Mouse (Mus musculus) right cerebral cortex, postnatal 25 days (tissue): Measurements from ENCODE around the gene Rbp3.
A peak's percentile ranks its signal among the peaks of the same experiment; 100 is the strongest.

Experiments
- DNase-seq: peaks from one replicate; pipeline ENCODE4 v3.0.0; 2022

Rbp3 gene

DNA sequence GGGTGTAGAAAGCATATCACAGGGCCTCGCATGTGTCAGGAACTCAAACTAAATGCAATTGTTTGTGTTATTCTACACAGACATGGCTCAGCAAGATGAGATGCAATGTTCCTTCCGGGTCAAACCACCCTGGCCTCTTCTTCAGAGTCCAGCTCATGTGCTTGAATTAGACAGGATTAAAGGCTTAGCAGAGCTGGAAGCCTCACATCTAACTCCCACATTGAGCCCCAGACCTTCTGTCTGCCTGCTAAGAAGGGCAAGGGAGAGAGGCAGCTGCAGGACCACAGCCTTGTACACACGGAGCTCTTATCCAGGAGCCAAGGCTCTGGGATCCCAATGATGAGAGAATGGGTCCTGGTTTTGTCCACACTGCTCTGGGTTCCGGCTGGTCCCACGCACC lies at the start of gene Rbp3:
TSS of gene Rbp3 (plus strand) at position 243 of the 400 bp plus-strand sequence.
- no peak for DNase-seq

DNA sequence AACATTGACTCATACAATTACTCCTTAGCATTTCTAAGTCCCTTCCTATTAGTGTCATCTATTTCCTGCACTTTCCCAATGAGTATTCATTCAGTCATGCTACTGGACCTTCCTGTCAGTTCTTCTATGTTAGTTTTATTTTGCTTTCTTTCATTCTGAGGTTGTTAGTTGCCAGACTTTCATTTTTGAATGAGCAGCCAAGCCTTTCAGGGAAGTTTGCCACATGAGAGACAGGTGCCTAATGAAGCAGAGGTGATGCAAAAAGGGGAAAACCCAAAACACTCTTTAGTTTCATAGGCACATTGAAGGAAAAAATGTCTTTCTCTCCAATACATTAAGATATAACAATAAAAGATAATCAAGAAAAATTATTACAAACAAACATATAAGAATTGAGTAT lies 49.0 kb upstream of the Rbp3 start:
- DNase-seq: no peak

DNA sequence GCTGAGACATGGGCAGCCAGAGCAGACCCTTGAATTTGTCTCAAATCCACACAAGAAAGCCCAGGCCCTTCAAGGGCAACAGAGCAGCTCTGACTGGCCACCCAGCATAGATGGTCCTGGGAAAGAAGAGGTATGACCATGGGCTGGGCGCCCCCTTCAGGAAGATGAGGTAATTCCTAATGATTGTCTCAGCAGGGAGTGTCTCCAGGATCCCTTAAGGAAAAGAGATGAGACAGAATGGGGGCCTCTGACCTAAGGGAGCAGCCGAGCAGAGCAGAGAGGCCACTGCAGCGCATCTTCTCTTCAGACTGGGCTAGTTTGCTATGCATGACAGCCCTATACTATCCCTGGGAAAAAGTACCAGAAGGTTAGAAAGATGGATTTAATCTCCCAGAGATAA lies 40.1 kb upstream of the Rbp3 start:
- no peak for DNase-seq

DNA sequence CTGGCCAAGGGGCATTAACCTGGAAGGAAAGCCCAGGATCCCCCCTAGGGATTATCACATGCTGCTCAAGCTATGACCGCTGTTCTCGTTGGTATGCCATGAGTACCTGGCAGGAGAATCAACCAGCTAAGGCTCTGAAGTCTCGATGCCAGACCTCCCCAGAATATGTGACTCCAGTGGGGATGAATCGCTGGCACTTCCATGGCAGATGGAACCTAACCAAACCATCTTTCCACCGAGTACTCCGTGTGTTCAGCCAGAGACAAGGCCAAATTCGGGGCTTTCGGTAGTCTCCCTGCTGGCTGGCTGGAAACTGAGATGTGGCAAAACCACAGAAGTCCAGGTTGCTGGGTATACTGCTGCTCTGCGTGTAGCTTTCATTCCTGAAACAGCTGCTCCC lies 39.6 kb upstream of the Rbp3 start:
- no peak for DNase-seq

DNA sequence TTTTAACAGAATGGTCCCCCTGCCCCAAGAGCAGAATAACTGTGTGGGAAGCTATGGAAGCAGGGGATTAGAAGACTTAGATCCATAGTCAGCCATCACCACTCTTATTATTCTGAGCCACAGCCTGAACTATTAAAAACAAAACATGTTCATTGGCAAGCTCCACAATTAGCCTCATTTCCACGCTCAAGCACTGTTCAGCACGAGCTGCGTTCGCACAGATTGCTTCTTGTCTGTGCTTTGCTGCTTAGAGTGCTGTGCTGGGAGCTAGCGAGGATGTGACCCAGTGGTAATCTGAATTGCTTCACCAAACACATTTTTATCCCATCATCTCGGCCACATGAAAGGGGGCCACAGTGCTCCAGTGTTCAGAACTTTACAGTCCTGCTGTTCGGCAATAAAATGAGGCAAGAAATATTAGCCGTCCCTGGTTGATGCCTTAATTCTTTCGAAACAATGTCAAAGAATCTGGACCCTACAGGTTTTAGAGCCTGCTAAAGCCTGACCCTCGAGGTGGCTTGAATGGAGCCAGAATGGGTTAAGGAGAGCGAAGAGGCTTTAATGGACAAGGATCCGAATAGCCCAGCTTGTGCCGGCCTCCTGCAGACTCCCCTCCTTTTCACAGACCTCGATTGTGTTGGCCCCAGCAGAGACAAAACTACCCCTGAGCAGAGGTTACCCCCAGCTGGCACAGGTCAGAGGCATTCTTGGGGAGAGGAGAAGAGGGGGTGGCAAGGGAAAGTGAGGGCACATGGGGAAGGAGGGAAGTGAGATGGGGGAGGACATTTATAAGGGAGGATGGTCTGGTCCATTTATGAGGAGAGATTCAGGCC lies 32.9 kb upstream of the Rbp3 start:
- no peak for DNase-seq

DNA sequence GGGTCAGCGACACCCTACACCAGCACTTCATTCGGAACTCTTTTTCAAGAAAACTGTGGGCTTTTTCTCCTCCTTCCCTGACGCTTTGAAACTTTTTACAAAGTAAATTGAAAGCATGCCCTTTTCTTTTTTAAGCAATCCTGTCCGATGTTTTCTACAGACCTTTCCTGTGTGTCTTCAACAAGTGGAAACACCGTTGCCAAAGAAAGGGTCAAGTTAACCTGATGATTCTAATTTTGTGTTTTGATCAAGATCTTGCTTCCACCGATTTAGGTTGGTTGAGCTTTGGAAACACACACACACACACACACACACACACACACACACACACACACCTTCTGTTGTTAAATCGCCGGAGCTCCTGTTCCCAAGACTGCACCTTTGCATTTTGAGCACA lies 31.0 kb upstream of the Rbp3 start:
- no peak for DNase-seq

DNA sequence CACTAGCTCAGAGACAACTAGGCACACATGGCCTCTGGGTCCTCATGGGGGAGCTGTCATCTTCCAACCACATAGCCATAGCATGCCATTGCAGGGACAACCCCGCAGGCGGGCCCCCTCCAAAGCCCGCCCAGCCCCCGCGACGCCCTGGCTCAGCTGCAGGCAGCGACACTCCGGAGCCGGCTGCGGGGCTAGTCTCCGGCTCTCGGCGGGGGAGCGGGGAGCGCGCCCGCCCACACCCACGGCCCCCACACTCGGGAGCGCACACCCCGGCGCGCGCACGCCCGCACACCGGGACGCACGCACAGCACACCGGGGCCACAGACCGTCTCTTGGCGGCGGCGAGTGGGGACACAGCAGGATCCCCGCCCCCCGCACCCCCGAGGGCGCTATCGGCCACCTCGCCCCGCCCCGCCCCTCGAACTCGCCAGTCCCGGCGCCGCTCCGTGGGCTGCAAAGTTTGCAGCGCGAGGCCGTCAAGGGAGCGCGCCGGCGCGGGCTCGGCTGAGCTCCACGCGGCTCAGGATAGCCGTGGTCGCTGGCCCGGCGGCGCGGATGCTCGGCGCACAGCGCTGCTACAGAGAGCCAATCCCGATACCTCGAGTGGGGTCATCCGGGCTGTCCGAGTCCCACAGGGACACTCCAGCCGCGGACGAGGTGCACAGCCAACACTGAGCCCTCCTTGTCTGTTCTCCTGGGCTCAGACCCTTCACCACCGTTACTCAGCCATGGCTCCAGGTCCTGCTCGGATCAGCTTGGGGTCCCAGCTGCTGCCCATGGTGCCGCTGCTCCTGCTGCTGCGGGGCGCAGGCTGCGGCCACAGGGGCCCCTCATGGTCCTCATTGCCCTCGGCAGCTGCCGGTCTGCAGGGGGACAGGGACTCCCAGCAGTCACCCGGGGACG lies 30.4 kb upstream of the Rbp3 start, which contains the start of gene Gdf10:
TSS of gene Gdf10 (plus strand) at position 420 of the 903 bp plus-strand sequence.
- DNase-seq: peak; percentile 55

DNA sequence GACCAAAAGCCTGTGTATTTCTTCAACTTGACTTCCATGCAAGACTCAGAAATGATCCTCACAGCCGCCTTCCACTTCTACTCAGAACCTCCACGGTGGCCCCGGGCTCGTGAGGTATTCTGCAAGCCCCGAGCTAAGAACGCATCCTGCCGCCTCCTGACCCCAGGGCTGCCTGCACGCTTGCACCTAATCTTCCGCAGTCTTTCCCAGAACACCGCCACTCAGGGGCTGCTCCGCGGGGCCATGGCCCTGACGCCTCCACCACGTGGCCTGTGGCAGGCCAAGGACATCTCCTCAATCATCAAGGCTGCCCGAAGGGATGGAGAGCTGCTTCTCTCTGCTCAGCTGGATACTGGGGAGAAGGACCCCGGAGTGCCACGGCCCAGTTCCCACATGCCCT lies 21.9 kb upstream of the Rbp3 start:
- DNase-seq: no peak

DNA sequence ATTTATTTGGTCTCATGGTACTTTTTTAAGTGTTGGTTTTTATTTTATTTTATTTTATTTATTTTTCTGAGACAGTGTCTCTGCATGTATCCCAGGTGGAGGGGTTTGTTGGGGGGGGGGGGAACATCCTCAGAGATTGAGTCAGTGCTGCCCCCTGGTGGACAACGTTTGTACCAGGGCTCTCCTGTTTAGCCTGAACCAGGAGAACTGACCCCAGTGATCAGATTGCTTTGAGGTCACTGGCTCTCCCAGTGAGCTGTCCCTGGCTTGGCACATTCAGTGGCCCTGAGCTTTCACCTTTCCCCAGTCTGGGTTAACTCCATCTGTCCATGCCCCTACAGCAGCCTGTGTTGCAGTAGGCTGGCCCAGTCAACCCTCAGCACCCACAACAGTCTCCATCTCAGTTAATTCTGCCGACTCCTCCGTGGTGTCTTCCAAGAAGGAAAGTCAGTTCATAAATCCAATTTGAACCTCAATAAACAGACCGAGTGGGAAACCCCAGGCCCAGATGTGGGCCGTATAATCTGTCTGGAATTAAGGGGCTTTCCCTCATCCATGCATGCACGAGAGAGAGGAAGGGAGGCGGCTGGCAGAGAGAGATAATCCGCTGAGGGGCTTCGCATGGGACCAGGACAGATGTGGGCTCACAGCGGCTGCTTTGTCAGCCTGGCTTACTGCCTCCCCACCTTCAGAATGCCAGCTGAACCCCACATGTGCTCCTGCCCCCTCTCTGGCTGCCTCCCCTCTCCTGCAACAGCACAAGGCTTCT lies 20.7 kb upstream of the Rbp3 start:
- DNase-seq: no peak

DNA sequence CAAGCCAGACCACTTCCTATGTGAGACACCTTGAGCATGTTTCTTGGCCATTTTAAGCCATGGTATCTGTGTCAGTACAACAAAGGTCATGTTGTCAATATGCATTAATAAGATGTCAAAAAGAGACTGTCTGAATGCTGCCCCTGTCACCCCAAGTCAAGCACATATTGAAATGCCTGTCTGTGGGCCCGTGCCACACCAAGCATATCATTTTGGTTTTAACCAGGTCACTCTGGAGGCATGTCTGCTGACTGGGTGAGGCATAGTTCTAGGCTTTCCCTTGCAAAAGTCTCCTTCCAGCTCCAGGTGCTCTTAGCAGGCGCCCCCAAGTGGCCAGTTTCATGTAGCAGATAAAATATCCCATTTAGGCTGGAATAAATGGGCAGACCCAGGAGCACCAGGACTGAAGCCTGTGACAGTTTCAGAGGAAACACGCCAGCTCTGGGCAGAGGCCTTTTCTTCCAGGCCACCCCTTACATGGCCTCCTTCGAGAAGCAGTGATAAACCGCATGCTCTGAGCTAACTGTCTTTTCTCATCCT lies 20.0 kb upstream of the Rbp3 start:
- peak; percentile 47 for DNase-seq

DNA sequence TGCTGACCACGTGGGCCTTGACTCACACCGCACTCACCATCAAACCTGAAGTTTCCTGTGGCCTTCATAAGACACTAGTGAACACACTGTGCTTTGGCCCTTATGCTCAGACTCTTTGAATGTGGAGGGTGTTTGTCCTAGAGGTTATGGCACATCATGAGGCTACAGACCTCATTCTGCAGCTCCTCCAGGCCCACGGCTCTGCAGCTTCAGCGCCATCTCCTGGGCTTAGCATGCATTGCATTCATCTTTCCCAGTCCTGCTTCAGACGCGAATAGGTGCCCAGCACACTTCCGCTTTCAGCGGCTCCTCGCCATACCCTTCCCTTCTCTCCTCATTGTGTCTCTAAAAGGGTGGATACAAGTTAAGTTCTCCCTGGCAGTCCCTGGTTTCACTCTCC lies 14.7 kb upstream of the Rbp3 start:
- DNase-seq: peak; percentile 63

DNA sequence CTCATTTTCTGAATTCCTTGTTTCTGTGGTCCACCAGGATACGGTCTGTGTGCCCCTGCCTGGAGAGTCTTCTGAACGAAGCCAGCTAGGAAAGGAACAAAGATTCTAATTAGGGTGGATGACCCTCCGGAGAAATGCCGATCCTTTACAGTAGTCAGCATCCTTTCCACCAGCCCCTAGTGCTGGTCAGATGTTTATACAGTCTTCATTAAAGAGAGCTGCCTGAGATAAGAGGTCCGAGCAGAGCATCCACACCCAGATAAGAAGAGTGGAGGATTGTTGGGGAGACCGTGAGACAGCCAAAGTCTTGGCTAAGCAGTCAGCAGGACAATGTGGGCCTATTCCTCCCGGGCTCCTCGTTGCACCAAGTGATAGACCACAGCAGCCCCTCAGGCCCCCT lies 13.1 kb upstream of the Rbp3 start, which contains the start of gene Gdf2:
TSS of gene Gdf2 (plus strand) at position 301 of the 400 bp plus-strand sequence.
- DNase-seq: no peak

DNA sequence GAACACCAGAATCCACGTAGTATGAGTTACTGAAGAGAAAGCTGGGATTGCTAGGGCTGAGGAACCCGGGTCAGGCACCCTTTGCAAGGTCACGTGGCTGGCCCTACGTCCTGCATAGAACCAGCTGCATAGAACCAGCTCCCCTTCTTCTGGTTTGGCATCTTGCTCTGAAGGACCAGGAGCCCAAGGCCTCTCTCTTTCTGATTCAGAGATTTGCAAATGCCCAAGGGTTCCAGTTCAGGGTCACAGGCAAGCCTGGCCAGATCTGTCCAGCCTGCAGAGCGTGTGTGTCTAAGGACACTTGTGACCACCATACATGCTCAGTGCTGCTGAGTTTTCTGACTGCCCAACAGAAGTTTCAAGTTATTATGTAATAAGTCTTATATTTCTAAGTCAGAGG lies 11.6 kb upstream of the Rbp3 start:
- DNase-seq: no peak

DNA sequence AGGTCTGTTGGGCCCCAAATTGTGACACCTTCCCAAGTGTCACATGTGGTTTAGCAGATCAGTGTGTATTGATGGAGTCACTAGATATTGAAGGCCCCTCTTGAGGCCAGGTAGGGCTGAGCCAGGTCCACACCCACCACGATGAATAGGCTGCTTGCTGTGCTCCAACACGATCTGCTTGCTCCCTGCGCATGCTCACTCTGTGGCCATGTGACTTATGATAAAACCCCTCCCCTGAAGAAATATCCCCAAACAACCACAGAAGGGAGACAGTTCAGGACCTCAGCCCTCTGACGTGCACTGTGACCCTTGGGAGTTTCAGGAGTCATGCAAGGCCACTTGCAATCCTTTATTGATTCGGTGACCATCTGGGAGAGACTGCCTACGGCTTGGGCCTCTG lies 7.7 kb upstream of the Rbp3 start:
- DNase-seq: no peak

DNA sequence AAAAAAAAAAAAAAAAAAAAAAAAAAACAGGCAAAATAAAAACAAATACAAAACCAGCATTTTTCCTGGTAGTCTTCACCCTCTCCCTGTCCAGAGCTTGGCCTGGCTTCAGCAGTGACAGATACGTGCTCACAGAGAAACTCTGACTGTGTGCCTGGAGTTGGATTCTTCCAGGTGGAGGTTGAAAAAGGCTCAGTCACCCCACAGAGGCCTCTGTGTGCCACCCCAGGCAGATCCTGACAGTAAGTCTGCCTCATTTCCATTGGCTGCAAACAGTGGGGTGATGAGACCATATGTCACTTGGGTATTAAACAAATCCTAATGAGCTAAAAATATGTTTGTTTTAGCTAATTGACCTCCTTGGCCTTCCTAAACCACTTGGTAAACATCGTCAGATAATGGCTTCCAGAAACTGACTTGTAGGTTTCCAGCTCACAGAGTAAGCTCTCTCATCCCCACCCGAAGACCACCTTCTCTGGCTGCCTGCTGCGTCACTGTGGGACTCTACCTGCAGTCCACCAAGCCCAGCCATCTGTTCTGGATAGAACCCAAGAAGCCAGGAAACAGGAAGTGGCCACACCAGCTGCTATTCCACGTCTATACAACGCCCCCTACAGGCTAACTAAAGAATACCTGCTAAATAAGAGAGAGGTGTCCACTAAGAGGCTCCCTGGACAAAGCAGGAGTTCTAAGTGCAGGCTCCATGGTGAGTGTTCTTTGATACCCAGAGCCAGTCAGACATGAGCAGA lies 1.4 kb upstream of the Rbp3 start:
- DNase-seq: no peak

DNA sequence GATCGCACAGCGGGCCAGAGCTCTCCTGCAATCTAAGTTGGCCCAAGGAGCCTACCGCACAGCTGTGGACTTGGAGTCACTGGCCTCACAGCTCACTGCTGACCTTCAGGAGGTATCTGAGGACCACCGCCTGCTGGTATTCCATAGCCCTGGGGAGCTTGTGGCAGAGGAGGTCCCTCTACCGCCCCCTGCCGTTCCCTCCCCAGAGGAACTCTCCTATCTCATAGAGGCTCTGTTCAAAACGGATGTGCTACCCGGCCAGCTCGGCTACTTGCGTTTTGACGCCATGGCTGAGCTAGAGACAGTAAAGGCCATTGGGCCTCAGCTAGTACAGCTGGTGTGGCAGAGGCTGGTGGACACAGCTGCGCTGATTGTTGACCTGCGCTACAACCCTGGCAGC lies 2.3 kb downstream of the Rbp3 start:
- no peak for DNase-seq

DNA sequence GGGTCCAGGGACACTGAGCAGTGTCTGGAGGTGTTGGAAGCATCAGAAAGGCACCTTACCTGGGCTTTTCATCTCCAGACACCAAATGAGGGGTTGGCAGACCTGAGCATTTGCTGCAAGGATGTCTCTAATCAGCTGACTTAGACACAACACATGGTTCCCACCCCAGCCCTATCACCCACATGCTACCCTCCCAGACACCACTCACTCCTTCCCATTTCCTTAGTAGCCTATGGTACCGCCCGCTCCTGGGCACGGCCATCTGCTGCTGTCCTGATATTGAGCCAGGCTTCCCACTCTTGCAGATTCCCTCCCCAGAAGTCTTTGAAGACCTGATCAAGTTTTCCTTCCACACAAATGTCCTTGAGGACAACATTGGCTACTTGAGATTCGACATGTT lies 4.4 kb downstream of the Rbp3 start:
- DNase-seq: no peak

DNA sequence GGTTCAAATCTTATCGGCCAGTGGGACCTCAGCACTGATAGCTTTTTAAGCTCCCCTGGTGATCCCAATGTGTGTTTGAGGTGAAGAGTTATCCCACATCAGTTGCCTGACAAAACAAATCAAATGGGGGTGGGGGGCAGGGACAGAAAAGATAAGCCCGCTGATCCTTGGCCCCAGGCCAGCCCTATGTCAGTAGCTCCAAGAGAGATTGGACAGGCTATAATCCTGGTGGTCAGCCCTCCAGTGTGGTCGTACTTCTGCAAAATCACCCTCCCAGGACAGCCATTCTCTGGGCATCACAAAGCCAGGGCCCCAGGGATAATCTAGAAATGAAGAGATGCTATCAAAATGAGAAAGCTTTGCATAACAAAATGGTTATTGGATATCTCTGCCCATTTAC lies 5.0 kb downstream of the Rbp3 start:
- DNase-seq: no peak

DNA sequence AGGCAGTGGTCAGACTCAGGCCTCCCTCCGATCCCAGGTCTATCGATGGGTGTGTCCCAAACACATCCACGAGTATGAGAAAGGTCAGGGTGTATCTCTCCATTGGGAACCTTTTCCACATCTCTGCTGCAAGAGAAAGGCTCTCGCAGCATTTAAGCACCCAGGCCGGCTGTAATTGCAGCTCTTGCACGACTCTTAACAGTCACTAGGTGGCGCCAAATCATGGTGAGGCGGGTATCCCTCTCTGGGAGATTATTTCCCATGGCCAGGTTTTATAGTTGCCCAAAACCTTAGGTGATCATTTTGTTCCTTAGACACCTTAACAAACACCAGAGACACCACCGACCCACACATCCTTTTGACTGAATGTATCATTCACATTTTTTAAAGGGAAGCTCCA lies 5.5 kb downstream of the Rbp3 start:
- peak; percentile 51 for DNase-seq

DNA sequence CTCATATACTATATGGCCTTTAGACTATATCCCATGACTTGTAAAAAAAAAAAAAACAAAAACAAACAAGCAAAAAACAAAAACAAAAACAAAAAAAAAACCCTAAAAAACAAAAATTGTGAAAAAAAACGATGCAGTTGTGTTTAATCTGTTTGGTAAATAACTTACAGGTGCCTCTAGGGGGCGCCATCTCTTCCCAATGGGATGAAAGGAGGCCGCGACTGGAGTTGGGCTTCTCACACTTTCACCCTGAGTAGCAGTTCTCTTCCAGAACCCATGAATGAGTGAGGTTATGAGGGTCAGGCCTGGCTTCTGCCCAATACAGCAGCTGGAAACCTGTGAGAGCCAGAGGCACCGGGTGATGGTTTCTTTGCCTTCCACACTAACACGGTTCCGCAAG lies 11.9 kb downstream of the Rbp3 start:
- DNase-seq: no peak

DNA sequence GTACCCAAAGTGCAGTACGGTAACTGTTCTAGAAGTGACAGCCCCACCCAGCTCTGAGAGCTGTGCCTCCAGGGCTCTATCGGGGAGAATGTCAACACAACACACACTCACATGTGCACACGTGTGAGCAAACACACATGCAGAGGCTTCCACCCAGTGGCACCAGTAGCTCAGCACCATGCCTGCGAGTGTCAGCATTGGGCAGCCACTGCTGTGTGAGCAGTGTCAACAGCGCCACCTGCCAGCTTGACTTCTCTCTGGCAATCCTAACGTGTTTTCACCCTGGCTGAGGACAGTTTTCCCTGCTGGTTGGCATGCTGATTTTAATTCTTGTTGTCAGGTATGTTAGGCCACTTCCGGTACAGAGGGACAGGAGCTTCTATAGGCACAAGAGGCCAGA lies 18.9 kb downstream of the Rbp3 start:
- DNase-seq: no peak

DNA sequence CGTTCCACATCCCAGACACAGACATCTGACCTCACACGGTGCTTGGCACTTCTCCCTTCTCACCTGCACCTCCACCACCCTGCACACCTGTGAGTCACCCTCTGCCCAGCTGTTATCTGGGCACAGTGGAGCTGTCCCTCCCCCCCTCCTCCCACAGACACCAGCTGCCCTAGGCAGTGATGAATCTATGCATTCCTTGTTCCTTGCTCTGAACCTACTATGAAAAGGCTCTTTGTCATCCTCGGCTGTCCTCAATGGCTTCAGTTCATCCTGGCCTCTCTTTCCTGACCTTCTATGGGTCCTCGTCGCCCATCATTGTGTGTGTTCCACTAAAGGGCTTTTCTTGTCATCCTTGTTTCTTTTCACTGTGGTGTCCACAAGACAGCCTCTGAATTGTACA lies 20.9 kb downstream of the Rbp3 start:
- DNase-seq: peak; percentile 14
